16 mouse cellular contexts compared by ENCODE assay signal in the genomic region with DNA sequence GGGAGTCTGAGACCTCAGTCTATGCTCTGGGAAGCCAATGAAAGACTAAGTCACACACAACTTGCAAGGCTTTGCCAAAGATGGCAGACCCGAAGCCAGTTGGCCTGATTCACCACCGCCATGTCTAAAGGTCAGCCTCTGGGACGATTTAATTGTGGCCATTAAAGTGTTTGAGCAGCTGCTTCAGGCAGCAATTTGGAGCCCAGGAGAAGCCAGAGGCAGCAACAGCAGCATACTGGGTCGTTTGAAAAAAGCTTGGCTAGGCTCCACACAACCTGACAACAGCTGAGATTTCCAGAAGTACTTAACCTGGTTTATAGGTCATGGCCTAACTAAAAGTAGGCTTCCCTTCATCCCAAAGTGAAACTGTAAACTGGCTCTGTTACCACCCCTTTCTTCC.
"Had no signal": no experiment of that assay in that cellular context is flagged by ENCODE, and none has a peak within 500 bp of the region (broad histone marks: within the 10 kb centered on the region; RNA-seq: fewer than 3 reads in every experiment).

No protein-coding gene starts in this region.

- H3K4me3 ChIP-seq: limb, embryonic 12.5 days; liver, embryonic 13.5 days; lung, embryonic 15.5 days; megakaryocyte, embryonic 14.5 days; neural tube, embryonic 15.5 days; stomach, embryonic 15.5 days had no signal

- H3K27me3 ChIP-seq: limb, embryonic 12.5 days; liver, embryonic 13.5 days; lung, embryonic 15.5 days; megakaryocyte, embryonic 14.5 days; neural tube, embryonic 15.5 days; stomach, embryonic 15.5 days had no signal

- H3K4me1 ChIP-seq: limb, embryonic 12.5 days; liver, embryonic 13.5 days; lung, embryonic 15.5 days; megakaryocyte, embryonic 14.5 days; neural tube, embryonic 15.5 days; stomach, embryonic 15.5 days had no signal

- H3K27ac ChIP-seq: kidney, postnatal 0 days; limb, embryonic 12.5 days; liver, embryonic 13.5 days; lung, embryonic 15.5 days; macrophage; neural tube, embryonic 15.5 days; stomach, embryonic 15.5 days had no signal

- H3K36me3 ChIP-seq: limb, embryonic 12.5 days; liver, embryonic 13.5 days; lung, embryonic 15.5 days; neural tube, embryonic 15.5 days; stomach, embryonic 15.5 days had no signal

- DNase-seq: kidney, adult 9 months; liver; liver, embryonic 13.5 days; liver, postnatal 0 days; lung, postnatal 14 days; right cerebral cortex, adult 18-20 months; thymus, postnatal 36 days had no signal

- ATAC-seq: liver, postnatal 0 days; midbrain, embryonic 16.5 days had no signal

- H3K4me2 ChIP-seq: limb, embryonic 12.5 days; liver, embryonic 13.5 days; lung, embryonic 15.5 days; midbrain, embryonic 11.5 days; neural tube, embryonic 15.5 days; stomach, embryonic 15.5 days had no signal

- H3K9me3 ChIP-seq: limb, embryonic 12.5 days; liver, embryonic 13.5 days; lung, embryonic 15.5 days; megakaryocyte, embryonic 14.5 days; neural tube, embryonic 15.5 days; stomach, embryonic 15.5 days had no signal

- H3K9ac ChIP-seq: limb, embryonic 12.5 days; liver, embryonic 13.5 days; liver, postnatal 0 days; lung, embryonic 15.5 days; neural tube, embryonic 15.5 days; stomach, embryonic 15.5 days had no signal
